Mouse (Mus musculus): ENCODE measurements around the gene Gm17662.

The Gm17662 gene

GRCm38 (mm10) chr4:104857029-104857428 is at the start of gene Gm17662:
Gm17662 (plus strand) TSS chr4:104857329.
- CTCF ChIA-PET = no interaction called here

- CTCF ChIA-PET = no interaction called here
Measured at GRCm38 (mm10) chr4:104810710-104811286, 46.3 kb upstream of the Gm17662 start.

GRCm38 (mm10) chr4:104813617-104814016 is 43.5 kb upstream of the Gm17662 start:
- CTCF ChIA-PET = no interaction called here

GRCm38 (mm10) chr4:104816519-104817232 is 40.5 kb upstream of the Gm17662 start:
- CTCF ChIA-PET = no interaction called here

- CTCF ChIA-PET = no interaction called here
Measured at GRCm38 (mm10) chr4:104817509-104817908, 39.6 kb upstream of the Gm17662 start.

- CTCF ChIA-PET = no interaction called here
Measured at GRCm38 (mm10) chr4:104818986-104819385, 38.1 kb upstream of the Gm17662 start.

- CTCF ChIA-PET = no interaction called here
Measured at GRCm38 (mm10) chr4:104819891-104820290, 37.2 kb upstream of the Gm17662 start.

- CTCF ChIA-PET = no interaction called here
Measured at GRCm38 (mm10) chr4:104823597-104824101, 33.5 kb upstream of the Gm17662 start.

- CTCF ChIA-PET = no interaction called here
Measured at GRCm38 (mm10) chr4:104824381-104825077, 32.6 kb upstream of the Gm17662 start.

GRCm38 (mm10) chr4:104828939-104829338 is 28.2 kb upstream of the Gm17662 start:
- CTCF ChIA-PET = no interaction called here

- CTCF ChIA-PET = no interaction called here
Measured at GRCm38 (mm10) chr4:104835096-104835495, 22.0 kb upstream of the Gm17662 start.

GRCm38 (mm10) chr4:104838342-104838741 is 18.8 kb upstream of the Gm17662 start:
- CTCF ChIA-PET = no interaction called here

- CTCF ChIA-PET = no interaction called here
Measured at GRCm38 (mm10) chr4:104842204-104842603, 14.9 kb upstream of the Gm17662 start.

GRCm38 (mm10) chr4:104843546-104843945 is 13.6 kb upstream of the Gm17662 start:
- CTCF ChIA-PET = no interaction called here

- CTCF ChIA-PET = no interaction called here
Measured at GRCm38 (mm10) chr4:104855216-104855615, 1.9 kb upstream of the Gm17662 start.

- CTCF ChIA-PET = no interaction called here
Measured at GRCm38 (mm10) chr4:104857823-104858222, 694 bp downstream of the Gm17662 start.

- CTCF ChIA-PET = no interaction called here
Measured at GRCm38 (mm10) chr4:104861241-104861640, 4.1 kb downstream of the Gm17662 start.

GRCm38 (mm10) chr4:104864397-104864796 is 7.3 kb downstream of the Gm17662 start:
- CTCF ChIA-PET = no interaction called here

- CTCF ChIA-PET = no interaction called here
Measured at GRCm38 (mm10) chr4:104869581-104869980, 12.5 kb downstream of the Gm17662 start.

- CTCF ChIA-PET = no interaction called here
Measured at GRCm38 (mm10) chr4:104870196-104870595, 13.1 kb downstream of the Gm17662 start.

- CTCF ChIA-PET = no interaction called here
Measured at GRCm38 (mm10) chr4:104875832-104876231, 18.7 kb downstream of the Gm17662 start.

GRCm38 (mm10) chr4:104876323-104876722 is 19.2 kb downstream of the Gm17662 start, which contains the start of gene C8a:
C8a (minus strand) TSS chr4:104876398.
- CTCF ChIA-PET = no interaction called here

GRCm38 (mm10) chr4:104887486-104887885 is 30.4 kb downstream of the Gm17662 start:
- CTCF ChIA-PET = no interaction called here
